Mouse (Mus musculus): Measurements from ENCODE around the gene Nedd9. TPM values are rescaled to one million over a fixed set of nuclear protein-coding genes. Genes with fewer than 3 reads are reported as not detected.
A peak's percentile ranks its signal among the peaks of the same experiment; 100 is the strongest.

Gene Nedd9
- total and polyA plus RNA-seq, 3 experiments = 41.3 to 48.7 (median 42.5) TPM

GRCm38 (mm10) chr13:41327546-41327945 is 159.6 kb downstream of the Nedd9 start:
- Histone ChIP-seq H3K36me3 (replicated peaks in 1 of 2; ENCODE audit: control insufficient read depth in 1 of 2, insufficient read depth in 1 of 2, low read length in 1 of 2) (peaks cover 29 to 77% of the 10 kb centered on the region in 2 experiments), H3K4me2 (ENCODE audit: insufficient read depth, low read depth, poor library complexity, severe bottlenecking) (no peak overlapping the region), H3K4me1 (ENCODE audit: control insufficient read depth in 1 of 2, insufficient read depth in 2 of 2) (peaks cover 2 to 37% of the 10 kb centered on the region in 2 experiments; a peak in 2 of 4 replicates), H3K27me3 (replicated peaks) (no peaks in the 10 kb centered on the region), H3K9ac (ENCODE audit: insufficient read depth, low read depth) (no peak overlapping the region), H3K4me3 (replicated peaks in 1 of 3; ENCODE audit: low read depth in 2 of 3, low read length in 2 of 3, poor library complexity in 1 of 3) (no peak overlapping the region), H3K9me3 (replicated peaks; ENCODE audit: low read length) (no peaks in the 10 kb centered on the region), H3K27ac (ENCODE audit: insufficient read depth, low read depth) (no peak overlapping the region), H3K79me2 (replicated peaks; ENCODE audit: control insufficient read depth, extremely low read depth, insufficient read depth, poor library complexity, severe bottlenecking) (peaks cover 7% of the 10 kb centered on the region)
- in situ Hi-C loops (cut with MboI; ENCODE audit: low pct_ligation_motif_present, low pct_unique_long_range_greater_than_20kb, low sequenced_read_pairs) (no loop called here), dilution Hi-C loops (cut with MboI; ENCODE audit: extremely low pct_ligation_motif_present, extremely low pct_unique_long_range_greater_than_20kb, low sequenced_read_pairs) (no loop called here)
- TF ChIP-seq RAD21 (IDR thresholded peaks at IDR 0.05; ENCODE audit: low read depth, low read length) (no peak), MAX (IDR thresholded peaks at IDR 0.05; ENCODE audit: low read length) (no peak)
- DNase-seq (ENCODE audit: extremely low read depth) = peak; percentile 15

GRCm38 (mm10) chr13:41326134-41326533 is 161.0 kb downstream of the Nedd9 start:
- Histone ChIP-seq H3K4me1 (ENCODE audit: control insufficient read depth in 1 of 2, insufficient read depth in 2 of 2) (peaks cover 2 to 32% of the 10 kb centered on the region in 2 experiments; a peak in 2 of 4 replicates), H3K27me3 (replicated peaks) (no peaks in the 10 kb centered on the region), H3K9me3 (replicated peaks; ENCODE audit: low read length) (no peaks in the 10 kb centered on the region), H3K27ac (ENCODE audit: insufficient read depth, low read depth) (no peak overlapping the region), H3K4me2 (ENCODE audit: insufficient read depth, low read depth, poor library complexity, severe bottlenecking) (no peak overlapping the region), H3K4me3 (replicated peaks in 1 of 3; ENCODE audit: low read depth in 2 of 3, low read length in 2 of 3, poor library complexity in 1 of 3) (no peak overlapping the region), H3K9ac (ENCODE audit: insufficient read depth, low read depth) (no peak overlapping the region), H3K79me2 (replicated peaks; ENCODE audit: control insufficient read depth, extremely low read depth, insufficient read depth, poor library complexity, severe bottlenecking) (peaks cover 7% of the 10 kb centered on the region), H3K36me3 (replicated peaks in 1 of 2; ENCODE audit: control insufficient read depth in 1 of 2, insufficient read depth in 1 of 2, low read length in 1 of 2) (peaks cover 27 to 79% of the 10 kb centered on the region in 2 experiments)
- dilution Hi-C loops (cut with MboI; ENCODE audit: extremely low pct_ligation_motif_present, extremely low pct_unique_long_range_greater_than_20kb, low sequenced_read_pairs) (no loop called here), in situ Hi-C loops (cut with MboI; ENCODE audit: low pct_ligation_motif_present, low pct_unique_long_range_greater_than_20kb, low sequenced_read_pairs) (no loop called here)
- TF ChIP-seq POLR2AphosphoS2 (IDR thresholded peaks at IDR 0.05; ENCODE audit: low read depth, low read length) (no peak), ETS1 (conservative IDR thresholded peaks at IDR 0.05; ENCODE audit: low read depth, low read length) (no peak), MAZ (IDR thresholded peaks at IDR 0.05; ENCODE audit: low read depth, low read length) (no peak), USF1 (IDR thresholded peaks at IDR 0.05; ENCODE audit: low read depth, low read length) (no peak), IRF4 (IDR thresholded peaks at IDR 0.05; ENCODE audit: low read depth, low read length) (no peak), ZC3H11A (IDR thresholded peaks at IDR 0.05; ENCODE audit: low read depth, low read length) (no peak), CHD2 (IDR thresholded peaks at IDR 0.05; ENCODE audit: low read length) (no peak), CTCF (conservative IDR thresholded peaks at IDR 0.05 in 1 of 2, IDR thresholded peaks at IDR 0.05 in 1 of 2; ENCODE audit: low read depth in 2 of 2, low read length in 2 of 2) (no peak), TBP (conservative IDR thresholded peaks at IDR 0.05; ENCODE audit: low read depth, low read length) (no peak), KAT2A (IDR thresholded peaks at IDR 0.05; ENCODE audit: insufficient replicate concordance, low read length) (no peak), MEF2A (IDR thresholded peaks at IDR 0.05; ENCODE audit: borderline replicate concordance, low read depth, low read length) (no peak), UBTF (IDR thresholded peaks at IDR 0.05; ENCODE audit: low read depth, low read length) (no peak), PAX5 (IDR thresholded peaks at IDR 0.05; ENCODE audit: low read length) (no peak), USF2 (conservative IDR thresholded peaks at IDR 0.05; ENCODE audit: low read depth, low read length) (no peak), ELF1 (IDR thresholded peaks at IDR 0.05; ENCODE audit: low read depth, low read length) (no peak)
- DNase-seq (ENCODE audit: extremely low read depth) = no peak
